Mouse (Mus musculus) A20 (cell line): ENCODE data around the gene Lrrc42.

Experiments
- DNase-seq: peaks from one replicate; pipeline ENCODE4 v3.0.0-alpha.2; 2011; ENCODE audit warnings: low read depth, low spot score

Lrrc42 gene

GRCm38 (mm10) chr4:107253125-107254091 is at the start of gene Lrrc42, which contains the start of gene Hspb11:
TSS of gene Lrrc42 (minus strand) at chr4:107253532.
TSS of gene Hspb11 (plus strand) at chr4:107253593.
- peak; percentile 98 for DNase-seq

GRCm38 (mm10) chr4:107302832-107303231 is 49.5 kb upstream of the Lrrc42 start:
- DNase-seq: peak; percentile 43

GRCm38 (mm10) chr4:107302221-107302620 is 48.9 kb upstream of the Lrrc42 start:
- no peak for DNase-seq

GRCm38 (mm10) chr4:107300902-107301555 is 47.7 kb upstream of the Lrrc42 start:
- DNase-seq: no peak

- DNase-seq: no peak
Measured at GRCm38 (mm10) chr4:107300371-107300770, 47.0 kb upstream of the Lrrc42 start.

- DNase-seq: no peak
Measured at GRCm38 (mm10) chr4:107299779-107300340, 46.5 kb upstream of the Lrrc42 start.

GRCm38 (mm10) chr4:107298071-107298606 is 44.8 kb upstream of the Lrrc42 start:
- DNase-seq: no peak

- no peak for DNase-seq
Measured at GRCm38 (mm10) chr4:107292273-107292662, 38.9 kb upstream of the Lrrc42 start.

GRCm38 (mm10) chr4:107291611-107292272 is 38.4 kb upstream of the Lrrc42 start:
- no peak for DNase-seq

- DNase-seq: no peak
Measured at GRCm38 (mm10) chr4:107287517-107287916, 34.2 kb upstream of the Lrrc42 start.

- DNase-seq: no peak
Measured at GRCm38 (mm10) chr4:107286386-107286785, 33.1 kb upstream of the Lrrc42 start.

- peak; percentile 45 for DNase-seq
Measured at GRCm38 (mm10) chr4:107285446-107286200, 32.3 kb upstream of the Lrrc42 start.

GRCm38 (mm10) chr4:107280843-107281475 is 27.6 kb upstream of the Lrrc42 start:
- no peak for DNase-seq

GRCm38 (mm10) chr4:107278188-107278707 is 24.9 kb upstream of the Lrrc42 start:
- DNase-seq: no peak

GRCm38 (mm10) chr4:107274511-107274910 is 21.2 kb upstream of the Lrrc42 start:
- no peak for DNase-seq

- no peak for DNase-seq
Measured at GRCm38 (mm10) chr4:107273683-107274082, 20.4 kb upstream of the Lrrc42 start.

GRCm38 (mm10) chr4:107260001-107260400 is 6.7 kb upstream of the Lrrc42 start:
- no peak for DNase-seq

- no peak for DNase-seq
Measured at GRCm38 (mm10) chr4:107254414-107254813, 1.1 kb upstream of the Lrrc42 start.

- DNase-seq: peak; percentile 12
Measured at GRCm38 (mm10) chr4:107252522-107252921, 810 bp downstream of the Lrrc42 start.

- DNase-seq: peak; percentile 50
Measured at GRCm38 (mm10) chr4:107250494-107250893, 2.8 kb downstream of the Lrrc42 start.
